Mouse (Mus musculus) MEL (cell line): ENCODE measurements around the gene Frmd6.

Experiments used
- CTCF ChIP-seq, 3 experiments: IDR thresholded peaks in 2 of 3; conservative IDR thresholded peaks in 1 of 3; 2 replicates each; pipeline ENCODE4 v1.5.1; 2011 to 2012; ENCODE audit warnings: low read length in 3 of 3, low read depth in 2 of 3, mild to moderate bottlenecking in 2 of 3, improper control_type of control experiment in 1 of 3, inconsistent platforms in 1 of 3, mixed read lengths in 1 of 3, moderate library complexity in 1 of 3; ENCODE audit not compliant: control insufficient read depth in 1 of 3, insufficient read depth in 1 of 3, poor library complexity in 1 of 3, severe bottlenecking in 1 of 3
- POLR2A ChIP-seq, 2 experiments: IDR thresholded peaks; 2 replicates each; pipeline ENCODE4 v1.6.1; 2011 to 2012; ENCODE audit warnings: low read length in 2 of 2, mild to moderate bottlenecking in 2 of 2, control low read depth in 1 of 2, improper control_type of control experiment in 1 of 2, low read depth in 1 of 2, moderate library complexity in 1 of 2; ENCODE audit not compliant: control insufficient read depth in 1 of 2, insufficient read depth in 1 of 2, poor library complexity in 1 of 2

DNA sequence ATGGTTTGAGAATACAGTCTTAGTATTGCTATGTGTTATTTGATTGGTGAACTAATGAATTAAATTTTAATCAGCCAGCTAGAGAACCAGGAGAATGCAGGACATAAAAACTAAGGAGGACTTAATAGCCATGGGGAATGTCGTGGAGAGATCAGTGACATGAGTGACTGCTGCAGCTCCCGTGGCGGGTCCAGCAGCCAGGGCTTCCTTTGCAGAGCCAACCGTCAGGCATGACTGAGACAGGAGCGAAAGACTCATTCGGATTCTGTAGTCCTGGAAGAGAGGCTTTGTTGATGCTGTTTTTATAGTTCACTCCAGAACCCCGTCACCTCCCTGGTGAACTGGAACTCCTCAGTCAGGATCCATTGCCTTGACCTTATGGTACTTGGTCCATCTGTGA lies 38.0 kb downstream of the Frmd6 start:
- TF ChIP-seq CTCF (IDR thresholded peaks at IDR 0.05 in 2 of 3, conservative IDR thresholded peaks at IDR 0.05 in 1 of 3; ENCODE audit: control insufficient read depth in 1 of 3, insufficient read depth in 1 of 3, low read depth in 2 of 3, low read length in 3 of 3, poor library complexity in 1 of 3, severe bottlenecking in 1 of 3) (no peak), POLR2A (IDR thresholded peaks at IDR 0.05; ENCODE audit: control insufficient read depth in 1 of 2, insufficient read depth in 1 of 2, low read depth in 1 of 2, low read length in 2 of 2, poor library complexity in 1 of 2) (no peak)
